Mouse (Mus musculus): Measurements from ENCODE around the gene Rufy1. TPM values are rescaled to one million over a fixed set of nuclear protein-coding genes. Genes with fewer than 3 reads are reported as not detected.
"Not testable (repeated sequence)": the region's sequence is repeated elsewhere in the genome, so short reads cannot be mapped to it uniquely, and the experiment has no call there.

The Rufy1 gene
- polyA plus RNA-seq, 1 experiment from 2014 or later, result 28.9 TPM

DNA sequence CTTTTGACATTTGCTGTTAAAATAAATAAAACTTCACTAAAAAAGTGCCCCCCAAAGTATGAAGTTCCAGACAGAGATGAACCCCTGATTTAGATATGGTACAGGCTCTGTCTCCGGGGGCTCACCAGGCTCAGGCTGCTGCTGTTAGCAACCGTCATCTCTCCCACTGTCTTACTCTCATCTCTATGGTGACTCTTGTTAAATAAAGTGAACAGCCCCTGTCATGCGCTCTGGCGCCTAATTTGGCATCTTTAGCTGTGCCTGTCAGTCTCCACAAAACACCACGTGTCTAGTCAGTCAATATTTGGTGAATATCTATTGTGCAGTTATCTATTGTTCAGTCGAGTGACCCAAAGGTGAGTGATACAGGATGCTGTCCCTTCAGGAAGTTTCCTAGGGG lies 24.0 kb upstream of the Rufy1 start:
- Histone ChIP-seq H3K9ac (no peak overlapping the region), H3K4me3 (no peak overlapping the region), H3K4me1 (replicated peaks) (peaks cover 10% of the 10 kb centered on the region), H3K4me2 (no peak overlapping the region), H3K36me3 (no peaks in the 10 kb centered on the region), H3K9me3 (replicated peaks) (no peaks in the 10 kb centered on the region), H3K27me3 (no peaks in the 10 kb centered on the region), H3K27ac (no peak overlapping the region)
- WGBS, result 64% methylated on average over 6 of the region's 6 CpGs
- no peak for ATAC-seq (replicated peaks; ENCODE audit: insufficient number of reproducible peaks, insufficient read depth, low FRiP score, low read depth)

GRCm38 (mm10) chr11:50450236-50450635 lies 19.3 kb upstream of the Rufy1 start:
- ATAC-seq (replicated peaks; ENCODE audit: insufficient number of reproducible peaks, insufficient read depth, low FRiP score, low read depth), result no peak
- Histone ChIP-seq H3K9ac (no peak overlapping the region), H3K36me3 (no peaks in the 10 kb centered on the region), H3K4me2 (no peak overlapping the region), H3K9me3 (replicated peaks) (no peaks in the 10 kb centered on the region), H3K27ac (no peak overlapping the region), H3K27me3 (no peaks in the 10 kb centered on the region), H3K4me3 (no peak overlapping the region), H3K4me1 (replicated peaks) (no peaks in the 10 kb centered on the region)
- 70% methylated on average over 9 of the region's 9 CpGs for WGBS

- ATAC-seq (replicated peaks; ENCODE audit: insufficient number of reproducible peaks, insufficient read depth, low FRiP score, low read depth); H3K9ac ChIP-seq; H3K4me2 ChIP-seq; H3K36me3 ChIP-seq; H3K9me3 ChIP-seq (replicated peaks); H3K4me3 ChIP-seq; H3K4me1 ChIP-seq (replicated peaks); H3K27ac ChIP-seq; H3K27me3 ChIP-seq: not testable (repeated sequence)
- 46% methylated on average over 8 of the region's 8 CpGs for WGBS
These were observed 17.2 kb upstream of the Rufy1 start for GRCm38 (mm10) chr11:50448163-50448562.

- Histone ChIP-seq H3K4me1 (replicated peaks) (no peaks in the 10 kb centered on the region), H3K9me3 (replicated peaks) (no peaks in the 10 kb centered on the region), H3K27ac (no peak overlapping the region), H3K4me3 (no peak overlapping the region), H3K27me3 (peaks cover 5% of the 10 kb centered on the region; the same call in 1 of the 2 replicates), H3K4me2 (no peak overlapping the region), H3K36me3 (no peaks in the 10 kb centered on the region), H3K9ac (no peak overlapping the region)
- ATAC-seq (replicated peaks; ENCODE audit: insufficient number of reproducible peaks, insufficient read depth, low FRiP score, low read depth), result no peak
- WGBS, result 66% methylated on average over 5 of the region's 5 CpGs
These were observed 12.5 kb upstream of the Rufy1 start for GRCm38 (mm10) chr11:50443259-50444065.

DNA sequence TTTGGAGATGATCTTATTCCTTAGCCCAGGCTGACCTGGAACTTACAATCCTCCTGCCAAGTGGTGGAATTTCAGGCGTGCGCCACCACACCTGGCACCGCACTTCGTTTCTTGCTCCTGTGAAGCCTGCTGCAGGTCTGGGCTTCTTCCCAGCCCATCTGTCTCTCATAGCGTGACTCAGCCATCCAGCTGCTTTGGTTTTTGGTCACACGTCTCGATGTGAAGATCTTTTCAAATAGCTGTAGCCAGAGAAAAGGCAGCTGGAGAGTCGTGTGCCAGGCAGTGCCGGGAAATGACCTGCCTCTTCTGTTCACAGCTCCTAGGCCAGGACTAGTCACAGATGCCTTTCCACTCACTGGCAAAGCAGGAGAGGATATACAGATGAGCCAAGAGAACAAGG lies 10.7 kb upstream of the Rufy1 start:
- no peaks in the 10 kb centered on the region for H3K9me3 ChIP-seq (replicated peaks)
- no peaks in the 10 kb centered on the region for H3K4me1 ChIP-seq (replicated peaks)
- H3K27me3 ChIP-seq, result peaks cover 5% of the 10 kb centered on the region; the same call in 1 of the 2 replicates
- no peak overlapping the region for H3K27ac ChIP-seq
- H3K4me3 ChIP-seq, result no peak overlapping the region
- no peaks in the 10 kb centered on the region for H3K36me3 ChIP-seq
- H3K4me2 ChIP-seq, result no peak overlapping the region
- no peak for ATAC-seq (replicated peaks; ENCODE audit: insufficient number of reproducible peaks, insufficient read depth, low FRiP score, low read depth)
- WGBS, result 54% methylated on average over 9 of the region's 9 CpGs
- no peak overlapping the region for H3K9ac ChIP-seq

DNA sequence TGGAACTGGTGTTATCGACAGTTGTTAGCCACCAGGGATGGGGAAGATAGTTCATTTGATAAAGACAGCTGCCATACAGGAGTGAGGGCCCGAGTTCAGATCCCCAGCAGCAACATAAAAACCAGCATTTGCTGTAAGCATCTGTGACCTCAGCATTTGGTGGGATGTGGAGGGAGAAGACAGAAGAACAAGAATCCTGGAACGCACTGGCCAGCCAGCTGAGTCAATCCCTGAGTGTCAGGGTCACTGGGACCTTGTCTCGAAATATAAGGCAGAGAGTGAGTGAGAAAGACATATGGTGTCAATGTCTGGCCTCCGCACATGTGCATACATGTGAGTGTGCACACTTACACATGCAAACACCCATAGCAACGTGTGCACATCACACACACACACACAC lies 9.8 kb upstream of the Rufy1 start:
- Histone ChIP-seq H3K36me3 (no peaks in the 10 kb centered on the region), H3K9me3 (replicated peaks) (no peaks in the 10 kb centered on the region), H3K27ac (no peak overlapping the region), H3K27me3 (peaks cover 5% of the 10 kb centered on the region; the same call in 1 of the 2 replicates), H3K4me3 (no peak overlapping the region), H3K4me2 (no peak overlapping the region), H3K9ac (no peak overlapping the region), H3K4me1 (replicated peaks) (no peaks in the 10 kb centered on the region)
- ATAC-seq (replicated peaks; ENCODE audit: insufficient number of reproducible peaks, insufficient read depth, low FRiP score, low read depth), result no peak
- 68% methylated on average over 6 of the region's 6 CpGs for WGBS

GRCm38 (mm10) chr11:50439857-50440256 lies 8.9 kb upstream of the Rufy1 start:
- Histone ChIP-seq H3K9ac (no peak overlapping the region), H3K4me2 (no peak overlapping the region), H3K4me1 (replicated peaks) (no peaks in the 10 kb centered on the region), H3K36me3 (no peaks in the 10 kb centered on the region), H3K9me3 (replicated peaks) (no peaks in the 10 kb centered on the region), H3K27ac (no peak overlapping the region), H3K4me3 (no peak overlapping the region), H3K27me3 (peaks cover 5% of the 10 kb centered on the region; the same call in 1 of the 2 replicates)
- 51% methylated on average over 8 of the region's 8 CpGs for WGBS
- no peak for ATAC-seq (replicated peaks; ENCODE audit: insufficient number of reproducible peaks, insufficient read depth, low FRiP score, low read depth)

DNA sequence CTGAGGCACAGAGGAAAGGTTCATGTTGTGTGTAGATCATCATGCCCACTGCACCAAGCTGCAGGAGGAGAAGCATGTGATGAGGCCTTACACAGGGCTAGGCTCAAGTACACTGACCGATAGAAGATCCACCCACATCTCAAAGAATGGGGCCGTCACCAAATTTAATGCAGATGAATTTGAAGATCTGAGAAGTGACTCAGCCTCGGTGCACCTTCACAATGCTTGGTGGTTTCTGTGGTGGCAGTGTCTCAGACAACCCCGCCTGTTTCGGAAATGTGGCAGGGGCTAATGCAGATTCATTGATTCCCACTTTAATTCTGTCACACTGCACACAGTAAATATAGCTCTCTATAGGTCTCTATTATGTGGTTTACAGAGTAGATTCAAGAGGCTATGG lies 2.0 kb upstream of the Rufy1 start:
- Histone ChIP-seq H3K4me2 (no peak overlapping the region), H3K4me1 (replicated peaks) (peaks cover 8% of the 10 kb centered on the region), H3K27ac (no peak overlapping the region), H3K27me3 (no peaks in the 10 kb centered on the region), H3K9ac (no peak overlapping the region), H3K9me3 (replicated peaks) (no peaks in the 10 kb centered on the region), H3K36me3 (no peaks in the 10 kb centered on the region), H3K4me3 (no peak overlapping the region)
- WGBS, result 88% methylated on average over 5 of the region's 5 CpGs
- ATAC-seq (replicated peaks; ENCODE audit: insufficient number of reproducible peaks, insufficient read depth, low FRiP score, low read depth), result no peak

- H3K9me3 ChIP-seq (replicated peaks), result no peaks in the 10 kb centered on the region
- WGBS, result 63% methylated on average over 3 of the region's 3 CpGs
- peaks cover 8% of the 10 kb centered on the region for H3K4me1 ChIP-seq (replicated peaks)
- no peaks in the 10 kb centered on the region for H3K27me3 ChIP-seq
- no peak overlapping the region for H3K4me3 ChIP-seq
- H3K9ac ChIP-seq, result no peak overlapping the region
- no peak overlapping the region for H3K27ac ChIP-seq
- no peak for ATAC-seq (replicated peaks; ENCODE audit: insufficient number of reproducible peaks, insufficient read depth, low FRiP score, low read depth)
- H3K36me3 ChIP-seq, result no peaks in the 10 kb centered on the region
- no peak overlapping the region for H3K4me2 ChIP-seq
These were observed 1.1 kb upstream of the Rufy1 start for GRCm38 (mm10) chr11:50432069-50432440.

DNA sequence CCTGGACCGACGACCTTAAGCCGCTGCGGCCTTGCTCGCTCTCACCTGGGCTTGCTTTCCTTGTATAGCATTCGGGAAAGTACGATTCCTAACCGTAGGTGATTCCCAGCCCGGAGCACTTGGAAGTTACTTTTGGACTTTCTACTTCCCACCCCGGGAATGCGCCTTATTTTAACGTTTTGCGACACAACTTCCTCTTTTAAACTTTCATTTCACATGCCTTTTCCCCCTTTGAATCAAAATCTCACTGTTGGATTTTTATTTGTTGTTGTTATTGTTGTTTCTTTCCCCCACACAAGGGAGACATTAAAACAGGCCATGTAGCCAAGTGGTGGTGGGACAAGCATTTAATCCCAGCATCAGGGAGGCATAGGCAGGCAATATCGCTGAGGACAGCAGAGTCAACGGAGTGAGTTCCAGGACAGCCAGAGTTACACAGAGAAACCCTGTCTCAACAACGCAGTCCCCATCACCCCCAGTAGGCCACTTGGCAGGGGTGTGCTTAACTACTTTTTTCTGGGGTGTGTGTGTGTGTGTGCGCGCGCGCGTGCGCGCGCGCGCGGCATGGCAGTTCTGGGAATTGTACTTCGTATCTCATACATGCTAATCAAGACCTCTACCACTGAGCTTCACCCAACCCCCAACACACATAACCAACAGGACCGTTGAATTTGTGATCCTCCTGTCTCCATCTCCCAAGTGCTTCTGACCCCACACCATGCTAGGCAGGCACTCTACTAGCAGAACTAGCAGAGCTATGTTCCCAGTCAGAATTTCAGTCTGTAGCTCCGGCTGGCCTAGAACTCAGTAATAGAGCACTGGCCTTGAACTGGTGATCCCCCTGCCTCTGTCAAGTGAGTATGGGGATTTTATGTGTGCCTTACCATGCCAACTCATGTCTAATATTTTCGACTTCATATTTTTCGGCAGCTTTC lies 476 bp upstream of the Rufy1 start:
- 29% methylated on average over 32 of the region's 32 CpGs for WGBS
- H3K9me3 ChIP-seq (replicated peaks), result no peaks in the 10 kb centered on the region
- peaks cover 8% of the 10 kb centered on the region for H3K4me1 ChIP-seq (replicated peaks)
- no peaks in the 10 kb centered on the region for H3K27me3 ChIP-seq
- peak overlapping the region; percentile 95 for H3K27ac ChIP-seq
- H3K4me3 ChIP-seq, result peak overlapping the region; percentile 70
- peak overlapping the region; percentile 85 for H3K9ac ChIP-seq
- peak overlapping the region; percentile 76 for H3K4me2 ChIP-seq
- no peak for ATAC-seq (replicated peaks; ENCODE audit: insufficient number of reproducible peaks, insufficient read depth, low FRiP score, low read depth)
- H3K36me3 ChIP-seq, result no peaks in the 10 kb centered on the region

GRCm38 (mm10) chr11:50426056-50426455 lies 4.9 kb downstream of the Rufy1 start:
- H3K36me3 ChIP-seq, result 0 out of 2 replicates have a peak, but pooled peaks cover 2% of the 10 kb centered on the region
- H3K27me3 ChIP-seq, result no peaks in the 10 kb centered on the region
- no peak overlapping the region for H3K4me2 ChIP-seq
- WGBS, result 91% methylated on average over 4 of the region's 4 CpGs
- no peak overlapping the region for H3K27ac ChIP-seq
- no peak overlapping the region for H3K4me3 ChIP-seq
- peaks cover 14% of the 10 kb centered on the region for H3K4me1 ChIP-seq (replicated peaks)
- H3K9me3 ChIP-seq (replicated peaks), result no peaks in the 10 kb centered on the region
- ATAC-seq (replicated peaks; ENCODE audit: insufficient number of reproducible peaks, insufficient read depth, low FRiP score, low read depth), result no peak
- no peak overlapping the region for H3K9ac ChIP-seq

Measured in heart, embryonic 15.5 days (tissue).